Mouse (Mus musculus) liver, adult (tissue): ENCODE measurements around the gene Gm11213.

Experiments used
- GATA4 ChIP-seq: IDR thresholded peaks from 2 replicates; pipeline ENCODE4 v1.6.1; 2014; ENCODE audit warnings: mild to moderate bottlenecking, low read length; ENCODE audit not compliant: insufficient replicate concordance

Gm11213 gene

DNA sequence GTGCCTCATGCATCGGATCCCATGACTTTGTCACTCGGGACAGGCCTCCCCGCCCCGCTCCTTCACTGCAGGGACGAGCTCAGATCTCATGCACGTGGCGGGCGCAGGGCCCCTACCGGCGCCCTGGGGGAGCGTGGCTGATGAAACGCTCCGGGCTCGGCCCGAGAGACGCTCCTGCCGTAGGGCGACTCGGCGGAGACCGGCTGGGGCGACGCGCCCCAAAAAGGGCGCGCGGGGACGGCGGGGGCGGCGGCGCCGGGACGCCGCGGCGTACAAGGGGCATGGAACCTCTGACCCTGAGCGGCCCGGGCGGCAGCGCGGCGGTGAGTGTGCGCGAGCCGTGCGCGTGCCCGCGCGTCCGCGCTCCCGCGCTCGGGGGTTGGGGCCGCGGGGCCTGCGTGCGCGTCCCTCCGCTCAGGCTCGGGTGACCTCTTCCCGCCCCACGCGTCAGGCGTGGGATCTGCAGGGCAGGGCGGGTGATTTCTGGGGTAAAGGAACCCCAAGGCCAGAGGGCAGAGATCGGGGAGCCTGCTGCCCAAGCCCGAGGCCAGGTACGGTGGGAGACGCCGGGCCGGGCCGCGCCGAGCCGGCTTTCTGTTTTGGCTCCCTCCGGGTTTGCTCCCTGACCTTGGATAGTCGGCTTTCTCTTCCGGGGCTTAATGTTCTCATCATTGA, 46.5 kb downstream of the Gm11213 start, which contains the start of gene Tmem268:
TSS of gene Tmem268 (plus strand) at position 375 of the 675 bp plus-strand sequence.
- TF ChIP-seq GATA4 = no peak

DNA sequence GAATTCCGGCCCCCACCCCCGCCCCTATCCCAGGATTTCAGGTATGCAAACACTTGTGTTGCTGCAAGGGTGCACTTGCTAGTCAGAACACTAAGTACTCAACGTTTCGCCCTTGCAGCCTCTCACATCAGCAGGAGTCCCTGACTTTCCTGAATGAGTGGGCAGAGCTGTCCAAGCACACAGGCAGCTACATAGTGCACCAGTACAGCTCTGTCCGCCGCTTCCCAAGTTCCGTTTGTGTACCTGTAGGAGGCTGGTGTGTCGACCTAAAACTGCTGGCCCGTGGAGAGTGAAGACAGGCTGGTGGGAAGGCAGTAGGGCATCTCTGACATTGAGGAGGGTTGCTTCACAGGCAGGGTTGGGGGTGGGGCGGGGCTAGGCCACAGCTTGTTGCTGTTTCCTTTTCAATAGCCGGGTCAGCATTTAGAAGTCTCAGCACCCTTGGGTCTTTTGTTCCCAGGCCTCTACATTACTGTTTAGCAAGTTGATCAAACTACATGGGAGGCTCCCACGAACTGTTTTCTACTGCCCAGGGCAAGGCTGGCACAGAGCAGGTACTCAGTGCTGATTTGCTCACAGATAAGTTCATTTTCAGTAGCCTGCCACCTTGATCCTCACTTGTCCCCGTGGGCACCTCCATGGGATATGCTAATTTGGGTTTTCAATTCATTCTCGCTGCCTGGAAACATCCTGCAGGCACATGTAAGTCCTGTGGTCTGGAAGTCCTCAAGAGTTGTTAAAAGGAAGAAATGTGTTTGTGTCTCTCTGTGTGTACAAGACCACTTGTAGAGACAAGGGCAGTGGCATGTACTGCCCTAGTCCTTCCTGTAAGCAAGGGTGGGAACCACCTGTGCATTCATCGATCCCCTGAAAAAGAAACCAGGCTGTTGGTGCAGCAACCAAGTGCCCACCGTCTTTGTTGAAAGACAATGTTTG, 47.7 kb downstream of the Gm11213 start:
- TF ChIP-seq GATA4 = no peak

- TF ChIP-seq GATA4 = no peak
These were observed 48.4 kb downstream of the Gm11213 start for GRCm38 (mm10) chr4:63556665-63557064.

DNA sequence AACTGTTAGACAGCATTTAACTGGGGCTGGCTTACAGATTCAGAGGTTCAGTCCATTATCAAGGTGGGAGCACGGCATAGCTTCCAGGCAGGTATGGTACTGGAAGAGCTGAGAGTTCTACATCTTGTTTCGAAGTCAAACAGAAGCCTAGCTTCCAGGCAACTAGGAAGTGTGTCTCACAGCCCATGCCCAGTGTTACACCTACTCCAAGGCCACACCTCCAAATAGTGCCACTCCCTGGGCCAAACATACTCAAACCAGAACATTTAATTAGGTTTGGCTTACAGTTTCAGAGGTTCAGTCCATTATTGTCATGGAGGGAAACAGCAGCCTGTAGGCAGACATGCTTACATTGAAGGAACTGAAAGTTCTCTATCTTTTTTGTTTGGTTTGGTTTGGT, 50.0 kb downstream of the Gm11213 start:
- TF ChIP-seq GATA4 = no peak

- TF ChIP-seq GATA4 = no peak
These were observed 50.4 kb downstream of the Gm11213 start for GRCm38 (mm10) chr4:63554616-63555015.

GRCm38 (mm10) chr4:63553789-63554576, 51.1 kb downstream of the Gm11213 start:
- no peak for TF ChIP-seq GATA4

GRCm38 (mm10) chr4:63552865-63553264, 52.2 kb downstream of the Gm11213 start:
- TF ChIP-seq GATA4 = no peak

- TF ChIP-seq GATA4 = no peak
These were observed 54.2 kb downstream of the Gm11213 start for GRCm38 (mm10) chr4:63550908-63551307.

DNA sequence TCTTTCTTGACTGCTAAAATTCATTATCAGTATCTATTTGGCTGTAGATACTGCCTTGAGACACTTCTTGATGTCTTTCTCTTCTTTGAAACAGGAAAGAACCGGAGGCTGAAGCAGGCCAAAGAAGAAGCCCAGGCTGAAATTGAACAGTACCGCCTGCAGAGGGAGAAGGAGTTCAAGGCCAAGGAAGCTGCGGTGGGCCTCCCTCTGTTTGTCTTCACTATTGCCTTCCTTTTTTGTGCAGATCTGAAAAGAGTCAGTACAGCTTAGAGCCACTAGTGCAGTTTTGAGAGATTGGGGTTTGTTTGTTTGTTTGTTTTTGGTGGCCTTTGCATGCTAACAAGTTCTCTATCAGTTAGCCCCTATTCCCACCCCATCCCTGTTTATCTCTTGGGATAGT, 56.6 kb downstream of the Gm11213 start:
- TF ChIP-seq GATA4 = no peak

DNA sequence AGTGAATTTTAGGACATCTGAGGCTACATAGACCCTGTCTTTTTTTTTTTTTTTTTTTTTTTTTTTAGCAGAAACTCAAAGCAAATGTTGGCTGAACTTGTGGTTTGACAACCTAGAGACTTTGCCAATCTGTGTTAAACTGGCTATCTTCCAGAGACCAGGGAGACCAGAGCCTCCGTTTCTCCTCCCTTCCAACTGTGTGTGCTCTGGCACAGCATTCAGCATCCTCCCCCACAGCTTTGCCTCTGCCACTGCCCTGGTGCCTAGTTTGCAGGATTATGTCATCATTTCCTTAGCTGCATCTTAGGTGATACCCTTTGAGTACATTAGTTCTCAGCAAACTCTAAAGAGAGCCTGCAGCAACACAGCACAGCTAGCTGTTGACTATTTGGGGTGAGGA, 57.3 kb downstream of the Gm11213 start:
- TF ChIP-seq GATA4 = no peak
